Mouse (Mus musculus) T-helper 17 cell (primary cell): ENCODE data around the gene Farp1.

Experiments
- in situ Hi-C, 2 experiments: fragments of 300-600 bp; cut with MboI, MseI; formaldehyde crosslinking; loops; 1 replicate in 1 of 2; 2 replicates in 1 of 2; pipeline ENCODE4 v1.15.1; 2025; ENCODE audit warnings: high pct_unique_total_duplicates in 2 of 2

The Farp1 gene

GRCm38 (mm10) chr14:121214636-121215257, 179.7 kb downstream of the Farp1 start:
- in situ Hi-C loops: loop anchor here in 1 of 2 experiments (5.0 kb wide), 1 partner anchor 38 kb away; no protein-coding TSS in a partner anchor

GRCm38 (mm10) chr14:121215817-121216216, 180.8 kb downstream of the Farp1 start:
- in situ Hi-C loops: no loop called here

GRCm38 (mm10) chr14:121216672-121217071, 181.7 kb downstream of the Farp1 start:
- in situ Hi-C loops: no loop called here

GRCm38 (mm10) chr14:121218620-121219019, 183.6 kb downstream of the Farp1 start:
- in situ Hi-C loops: no loop called here

GRCm38 (mm10) chr14:121219226-121220039, 184.4 kb downstream of the Farp1 start:
- in situ Hi-C loops: no loop called here

- in situ Hi-C loops: no loop called here
Observed at GRCm38 (mm10) chr14:121220040-121220322, 185.0 kb downstream of the Farp1 start.

- in situ Hi-C loops: no loop called here
Observed at GRCm38 (mm10) chr14:121220723-121221122, 185.7 kb downstream of the Farp1 start.

- in situ Hi-C loops: no loop called here
Observed at GRCm38 (mm10) chr14:121225804-121226203, 190.8 kb downstream of the Farp1 start.

- in situ Hi-C loops: no loop called here
Observed at GRCm38 (mm10) chr14:121229036-121229773, 194.2 kb downstream of the Farp1 start.

- in situ Hi-C loops: no loop called here
Observed at GRCm38 (mm10) chr14:121231232-121231631, 196.2 kb downstream of the Farp1 start.

GRCm38 (mm10) chr14:121234741-121235307, 199.8 kb downstream of the Farp1 start:
- in situ Hi-C loops: no loop called here

GRCm38 (mm10) chr14:121236736-121237135, 201.7 kb downstream of the Farp1 start:
- in situ Hi-C loops: no loop called here

GRCm38 (mm10) chr14:121238727-121239126, 203.7 kb downstream of the Farp1 start:
- in situ Hi-C loops: no loop called here

- in situ Hi-C loops: no loop called here
Observed at GRCm38 (mm10) chr14:121239386-121239785, 204.4 kb downstream of the Farp1 start.

- in situ Hi-C loops: no loop called here
Observed at GRCm38 (mm10) chr14:121244104-121244503, 209.1 kb downstream of the Farp1 start.

GRCm38 (mm10) chr14:121246048-121246731, 211.2 kb downstream of the Farp1 start:
- in situ Hi-C loops: no loop called here

- in situ Hi-C loops: no loop called here
Observed at GRCm38 (mm10) chr14:121247287-121247686, 212.3 kb downstream of the Farp1 start.

- in situ Hi-C loops: no loop called here
Observed at GRCm38 (mm10) chr14:121248346-121248745, 213.3 kb downstream of the Farp1 start.

GRCm38 (mm10) chr14:121251099-121251498, 216.1 kb downstream of the Farp1 start:
- in situ Hi-C loops: loop anchor here in 1 of 2 experiments (5.0 kb wide), 1 partner anchor 39 kb away; no protein-coding TSS in a partner anchor

- in situ Hi-C loops: loop anchor here in 1 of 2 experiments (5.0 kb wide), 1 partner anchor 39 kb away; no protein-coding TSS in a partner anchor
Observed at GRCm38 (mm10) chr14:121251708-121252107, 216.7 kb downstream of the Farp1 start.

GRCm38 (mm10) chr14:121252542-121252941, 217.5 kb downstream of the Farp1 start:
- in situ Hi-C loops: loop anchor here in 1 of 2 experiments (5.0 kb wide), 1 partner anchor 40 kb away; no protein-coding TSS in a partner anchor
